Mouse (Mus musculus): Measurements from ENCODE around the gene Gm11937. TPM values are rescaled to one million over a fixed set of nuclear protein-coding genes. Genes with fewer than 3 reads are reported as not detected.
"Not testable (repeated sequence)": the region's sequence is repeated elsewhere in the genome, so short reads cannot be mapped to it uniquely, and the experiment has no call there.

Gm11937 gene
- polyA plus RNA-seq, 1 experiment from 2014 or later: not detected

DNA sequence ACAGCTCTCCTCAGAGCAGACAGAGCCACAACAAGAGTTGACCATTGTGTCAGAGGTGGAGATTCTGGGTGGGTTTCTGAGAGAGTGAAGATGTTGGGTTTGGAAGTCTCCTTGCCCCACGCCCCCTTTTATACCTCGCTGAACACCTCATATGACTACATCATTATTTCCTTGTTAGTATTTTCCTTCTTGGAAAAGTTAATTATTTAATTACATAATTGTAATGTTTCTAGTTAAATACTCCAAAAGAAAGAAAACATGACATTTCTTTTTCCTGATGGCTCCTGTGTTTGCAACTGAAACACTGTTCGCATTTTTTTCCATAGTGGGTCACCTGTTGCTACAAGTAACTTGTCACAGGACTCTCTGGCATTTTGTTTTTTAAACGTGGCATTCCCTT, 18.1 kb upstream of the Gm11937 start, which contains the start of gene Krtap4-1:
TSS of gene Krtap4-1 (minus strand) at position 101 of the 400 bp plus-strand sequence.
- no peak within 1 kb of the TSS for H3K4me3 ChIP-seq
- no peaks in the 10 kb centered on the region for H3K4me1 ChIP-seq (replicated peaks)
- no peak for ATAC-seq (ENCODE audit: low read depth)
- no peaks in the 10 kb centered on the region for H3K9me3 ChIP-seq
- H3K4me2 ChIP-seq: no peak within 1 kb of the TSS
- H3K27ac ChIP-seq (replicated peaks): no peak within 1 kb of the TSS
- WGBS: 86% methylated on average over 4 of the region's 4 CpGs
- H3K9ac ChIP-seq: no peak within 1 kb of the TSS
- no peaks in the 10 kb centered on the region for H3K27me3 ChIP-seq
- H3K36me3 ChIP-seq: no peaks in the 10 kb centered on the region

DNA sequence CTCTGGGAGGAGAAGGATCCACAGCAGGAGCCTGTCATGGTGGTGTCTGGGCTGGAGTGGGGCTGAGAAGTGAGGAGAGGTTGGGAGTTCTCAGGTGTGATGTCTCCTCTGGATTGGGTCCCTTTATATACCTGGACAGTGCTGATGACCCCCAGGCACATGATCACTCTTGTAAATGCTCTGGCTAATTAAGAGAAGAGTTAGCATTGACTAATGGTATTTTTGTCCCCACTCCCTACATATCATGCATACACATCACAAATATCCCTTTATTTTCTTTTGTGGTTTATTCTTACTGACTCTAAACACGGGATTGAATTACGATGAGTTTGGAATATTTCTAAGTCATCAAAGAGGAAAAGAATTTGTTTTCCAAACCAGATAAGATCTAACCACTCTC, 10.3 kb upstream of the Gm11937 start, which contains the start of gene Gm11562:
TSS of gene Gm11562 (minus strand) at position 101 of the 400 bp plus-strand sequence.
- no peak within 1 kb of the TSS for H3K9ac ChIP-seq
- WGBS: 91% methylated on average over 2 of the region's 2 CpGs
- no peak within 1 kb of the TSS for H3K4me3 ChIP-seq
- no peaks in the 10 kb centered on the region for H3K27me3 ChIP-seq
- no peak within 1 kb of the TSS for H3K27ac ChIP-seq (replicated peaks)
- ATAC-seq (ENCODE audit: low read depth): no peak
- no peaks in the 10 kb centered on the region for H3K9me3 ChIP-seq
- H3K36me3 ChIP-seq: no peaks in the 10 kb centered on the region
- no peak within 1 kb of the TSS for H3K4me2 ChIP-seq
- no peaks in the 10 kb centered on the region for H3K4me1 ChIP-seq (replicated peaks)

DNA sequence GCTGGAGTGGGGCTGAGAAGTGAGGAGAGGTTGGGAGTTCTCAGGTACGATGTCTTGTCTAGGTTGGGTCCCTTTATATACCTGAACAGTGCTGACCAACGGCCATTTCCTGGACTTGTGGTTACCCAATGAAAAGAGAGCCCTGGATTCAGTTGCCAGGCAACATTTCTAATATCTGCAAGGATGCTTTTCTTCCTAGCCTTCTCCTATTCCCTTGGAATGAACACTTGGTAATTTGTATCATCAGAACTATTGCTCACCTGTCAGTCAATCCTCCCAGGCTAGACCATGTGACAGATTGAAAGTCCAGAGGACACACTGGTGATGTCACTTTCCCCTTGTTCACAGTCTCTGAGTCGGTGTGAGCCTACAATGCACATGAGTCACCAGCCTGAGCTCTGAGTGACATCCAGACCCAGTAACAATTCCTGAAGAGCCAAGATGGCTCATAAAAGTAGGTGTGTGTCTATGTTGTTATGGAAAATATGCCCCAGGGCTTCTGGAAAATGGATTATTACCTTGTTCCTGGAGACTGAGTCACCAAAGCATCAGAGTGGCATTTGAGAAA, 4.9 kb upstream of the Gm11937 start, which contains the start of gene Krtap2-4:
TSS of gene Krtap2-4 (minus strand) at position 51 of the 568 bp plus-strand sequence.
- Histone ChIP-seq H3K4me1 (replicated peaks) (no peaks in the 10 kb centered on the region), H3K4me3 (no peak within 1 kb of the TSS), H3K36me3 (no peaks in the 10 kb centered on the region), H3K27me3 (no peaks in the 10 kb centered on the region), H3K9ac (no peak within 1 kb of the TSS), H3K9me3 (no peaks in the 10 kb centered on the region), H3K27ac (replicated peaks) (no peak within 1 kb of the TSS), H3K4me2 (no peak within 1 kb of the TSS)
- no peak for ATAC-seq (ENCODE audit: low read depth)
- 62% methylated on average over 3 of the region's 3 CpGs for WGBS

DNA sequence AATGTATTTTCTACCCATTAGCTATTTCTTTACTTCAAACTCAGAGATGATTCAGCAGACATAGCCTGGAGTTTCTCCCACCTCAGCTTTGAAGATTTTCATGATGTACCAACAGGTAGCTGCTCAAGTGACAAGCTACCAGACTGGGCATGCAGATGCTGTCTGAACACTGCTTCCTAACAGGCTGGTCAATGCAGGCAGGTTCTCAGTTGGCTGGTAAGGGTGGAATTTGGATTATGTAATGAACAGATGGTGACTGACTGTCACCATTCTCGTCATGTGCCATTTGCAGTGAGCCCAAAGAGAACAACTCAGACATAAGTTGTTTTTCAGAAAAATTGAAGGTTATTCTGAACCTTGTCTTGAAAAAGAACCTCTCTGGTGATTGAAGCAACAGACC, 863 bp downstream of the Gm11937 start:
- Histone ChIP-seq H3K9ac (no peak overlapping the region), H3K27ac (replicated peaks) (no peak overlapping the region), H3K27me3 (no peaks in the 10 kb centered on the region), H3K4me1 (replicated peaks) (no peaks in the 10 kb centered on the region), H3K4me3 (no peak overlapping the region), H3K36me3 (no peaks in the 10 kb centered on the region), H3K4me2 (no peak overlapping the region), H3K9me3 (no peaks in the 10 kb centered on the region)
- ATAC-seq (ENCODE audit: low read depth): no peak
- WGBS: 64% methylated on average over 1 of the region's 1 CpGs

DNA sequence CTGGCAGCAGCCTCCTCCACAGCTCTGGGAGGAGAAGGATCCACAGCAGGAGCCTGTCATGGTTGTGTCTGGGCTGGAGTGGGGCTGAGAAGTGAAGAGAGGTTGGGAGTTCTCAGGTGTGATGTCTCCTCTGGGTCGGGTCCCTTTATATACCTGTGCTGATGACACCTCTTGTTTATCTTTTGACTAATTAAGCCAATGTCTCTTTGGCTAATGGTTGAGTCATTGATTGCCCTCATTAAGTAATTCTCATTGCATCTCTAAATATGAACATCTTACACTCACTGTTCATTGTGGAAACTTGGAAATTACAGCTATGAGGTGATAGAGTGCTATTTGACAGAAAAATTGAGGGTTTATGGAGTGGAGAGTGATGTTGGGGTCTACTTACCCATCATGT, 6.8 kb downstream of the Gm11937 start, which contains the start of gene Gm11938:
TSS of gene Gm11938 (minus strand) at position 101 of the 400 bp plus-strand sequence.
- not testable (repeated sequence) for H3K9me3 ChIP-seq; H3K4me1 ChIP-seq (replicated peaks); H3K36me3 ChIP-seq; H3K27me3 ChIP-seq; H3K9ac ChIP-seq; H3K4me3 ChIP-seq; H3K4me2 ChIP-seq; H3K27ac ChIP-seq (replicated peaks); ATAC-seq (ENCODE audit: low read depth)
- 53% methylated on average over 1 of the region's 1 CpGs for WGBS

DNA sequence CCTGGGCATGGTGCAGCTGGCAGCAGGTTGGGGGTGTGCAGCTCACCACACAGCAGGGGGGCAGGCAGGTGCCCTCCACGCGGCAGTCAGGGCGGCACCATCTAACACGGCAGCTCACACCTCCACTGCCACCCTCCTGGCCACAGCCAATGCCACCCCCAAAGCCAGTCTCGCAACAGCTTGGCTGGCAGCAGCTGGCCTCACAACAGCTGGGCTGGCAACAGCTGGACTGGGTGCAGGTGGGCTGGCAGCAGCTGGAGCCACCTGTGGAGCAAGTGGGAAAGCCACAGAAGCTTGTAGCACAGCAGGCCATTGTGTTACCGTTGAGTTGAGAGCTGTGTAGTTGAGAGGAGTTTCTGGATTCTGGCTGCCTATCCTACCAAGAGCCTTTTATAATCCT, 12.2 kb downstream of the Gm11937 start, which contains the start of gene Krtap9-3:
TSS of gene Krtap9-3 (minus strand) at position 364 of the 400 bp plus-strand sequence.
- not testable (repeated sequence) for ATAC-seq (ENCODE audit: low read depth); H3K9ac ChIP-seq; H3K4me2 ChIP-seq; H3K36me3 ChIP-seq; H3K4me3 ChIP-seq; H3K4me1 ChIP-seq (replicated peaks); H3K27me3 ChIP-seq; H3K27ac ChIP-seq (replicated peaks); H3K9me3 ChIP-seq
- 81% methylated on average over 6 of the region's 6 CpGs for WGBS

DNA sequence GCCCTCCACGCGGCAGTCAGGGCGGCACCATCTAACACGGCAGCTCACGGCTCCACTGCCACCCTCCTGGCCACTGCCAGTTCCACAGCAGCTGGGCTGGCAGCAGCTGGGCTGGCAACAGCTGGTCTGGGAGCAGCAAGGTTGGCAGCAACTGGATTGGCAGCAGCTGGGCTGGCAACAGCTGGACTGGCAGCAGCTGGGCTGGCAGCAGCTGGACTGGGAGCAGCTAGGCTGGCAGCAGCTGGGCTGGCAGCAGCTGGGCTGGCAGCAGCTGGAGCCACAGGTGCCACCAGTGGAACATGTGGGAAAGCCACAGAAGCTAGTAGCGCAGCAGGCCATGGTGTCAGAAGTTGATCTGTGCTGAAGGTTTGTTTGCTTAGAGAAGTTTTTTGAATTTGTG, 19.0 kb downstream of the Gm11937 start, which contains the start of gene Krtap1-3:
TSS of gene Krtap1-3 (minus strand) at position 359 of the 400 bp plus-strand sequence.
- Histone ChIP-seq H3K9ac (no peak within 1 kb of the TSS), H3K27ac (replicated peaks) (no peak within 1 kb of the TSS), H3K27me3 (no peaks in the 10 kb centered on the region), H3K4me2 (no peak within 1 kb of the TSS), H3K9me3 (no peaks in the 10 kb centered on the region), H3K4me3 (no peak within 1 kb of the TSS), H3K4me1 (replicated peaks) (no peaks in the 10 kb centered on the region), H3K36me3 (no peaks in the 10 kb centered on the region)
- no peak for ATAC-seq (ENCODE audit: low read depth)
- WGBS: 91% methylated on average over 6 of the region's 6 CpGs

DNA sequence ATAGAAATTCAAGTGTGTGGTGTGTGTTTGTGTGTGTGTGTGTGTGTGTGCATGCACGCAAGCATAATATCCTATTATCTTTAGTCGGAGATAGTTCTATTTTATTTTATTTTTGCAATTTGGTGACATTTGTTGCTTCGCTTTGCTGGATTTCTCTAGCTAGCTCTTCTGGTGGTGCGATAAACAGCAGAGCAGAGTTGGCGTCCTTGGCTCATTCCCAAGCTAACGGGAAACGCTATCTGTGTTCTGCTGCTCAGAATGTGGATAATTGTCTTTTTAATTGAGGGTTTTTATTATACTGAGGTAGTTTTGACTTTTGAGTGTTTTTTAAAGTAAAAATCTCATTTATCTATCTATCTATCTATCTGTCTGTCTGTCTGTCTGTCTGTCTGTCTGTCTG, 24.9 kb downstream of the Gm11937 start:
- Histone ChIP-seq H3K4me1 (replicated peaks) (no peaks in the 10 kb centered on the region), H3K4me3 (no peak overlapping the region), H3K27me3 (no peaks in the 10 kb centered on the region), H3K9ac (no peak overlapping the region), H3K4me2 (no peak overlapping the region), H3K27ac (replicated peaks) (no peak overlapping the region), H3K9me3 (no peaks in the 10 kb centered on the region), H3K36me3 (no peaks in the 10 kb centered on the region)
- no peak for ATAC-seq (ENCODE audit: low read depth)
- 88% methylated on average over 7 of the region's 7 CpGs for WGBS

DNA sequence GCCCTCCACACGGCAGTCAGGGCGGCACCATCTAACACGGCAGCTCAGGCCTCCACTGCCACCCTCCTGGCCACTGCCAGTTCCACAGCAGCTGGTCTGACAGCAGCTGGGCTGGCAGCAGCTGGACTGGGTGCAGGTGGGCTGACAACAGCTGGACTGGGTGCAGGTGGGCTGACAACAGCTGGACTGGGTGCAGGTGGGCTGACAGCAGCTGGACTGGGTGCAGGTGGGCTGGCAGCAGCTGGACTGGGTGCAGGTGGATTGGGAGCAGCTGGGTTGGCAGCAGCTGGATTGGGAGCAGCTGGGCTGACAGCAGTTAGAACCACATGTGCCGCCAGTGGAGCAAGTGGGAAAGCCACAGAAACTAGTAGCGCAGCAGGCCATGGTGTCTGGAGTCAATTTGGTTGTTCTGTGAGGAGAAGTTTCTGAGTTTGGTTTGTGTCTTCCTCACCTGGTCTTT, 26.7 kb downstream of the Gm11937 start, which contains the start of gene Krtap1-4:
TSS of gene Krtap1-4 (minus strand) at position 410 of the 460 bp plus-strand sequence.
- no peaks in the 10 kb centered on the region for H3K27me3 ChIP-seq
- no peak for ATAC-seq (ENCODE audit: low read depth)
- no peak within 1 kb of the TSS for H3K4me2 ChIP-seq
- H3K9me3 ChIP-seq: no peaks in the 10 kb centered on the region
- no peak within 1 kb of the TSS for H3K4me3 ChIP-seq
- no peaks in the 10 kb centered on the region for H3K4me1 ChIP-seq (replicated peaks)
- no peak within 1 kb of the TSS for H3K9ac ChIP-seq
- no peak within 1 kb of the TSS for H3K27ac ChIP-seq (replicated peaks)
- no peaks in the 10 kb centered on the region for H3K36me3 ChIP-seq
- WGBS: 86% methylated on average over 5 of the region's 5 CpGs

DNA sequence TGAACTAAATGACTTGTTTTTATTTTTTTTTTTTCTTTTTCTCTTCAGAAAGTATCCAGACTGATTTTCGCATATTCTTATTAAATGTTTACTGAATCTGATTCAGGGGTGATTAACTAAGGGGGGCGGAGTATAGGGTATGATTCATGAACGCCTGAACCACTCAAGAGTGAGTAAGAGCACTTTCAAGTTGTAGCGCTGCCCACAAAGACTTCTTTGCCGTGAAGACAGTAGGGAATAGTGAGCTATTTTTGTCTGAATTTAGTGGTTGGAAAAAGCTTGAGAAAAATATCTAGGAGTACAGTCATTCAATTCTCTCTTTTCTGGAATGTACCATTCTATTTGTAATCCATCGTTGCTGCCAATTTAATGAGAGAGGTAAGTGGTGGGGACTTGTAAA, 28.4 kb downstream of the Gm11937 start:
- no peak for ATAC-seq (ENCODE audit: low read depth)
- 86% methylated on average over 6 of the region's 6 CpGs for WGBS

DNA sequence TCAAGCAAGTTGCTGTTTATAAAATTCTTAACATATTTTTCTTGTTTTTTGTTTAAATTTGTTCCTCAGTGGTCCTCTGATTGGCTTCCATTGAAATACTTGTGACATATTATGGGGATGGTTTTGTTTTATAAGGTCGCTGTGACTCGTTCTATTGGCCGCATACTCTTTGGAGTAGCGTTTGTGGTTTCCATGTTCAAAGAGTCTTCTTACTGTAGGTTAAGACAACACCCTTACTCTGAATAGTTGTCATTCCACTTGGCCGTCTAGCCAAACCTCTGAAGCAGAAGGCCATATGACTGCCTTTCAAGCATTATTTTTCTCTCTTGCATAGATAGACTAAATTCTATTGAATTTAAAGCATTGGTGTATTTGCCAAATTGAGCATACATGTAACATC, 28.9 kb downstream of the Gm11937 start:
- Histone ChIP-seq H3K27me3 (no peaks in the 10 kb centered on the region), H3K4me3 (no peak overlapping the region), H3K36me3 (no peaks in the 10 kb centered on the region), H3K9me3 (no peaks in the 10 kb centered on the region), H3K4me1 (replicated peaks) (no peaks in the 10 kb centered on the region), H3K27ac (replicated peaks) (no peak overlapping the region), H3K9ac (no peak overlapping the region), H3K4me2 (no peak overlapping the region)
- 93% methylated on average over 5 of the region's 5 CpGs for WGBS
- no peak for ATAC-seq (ENCODE audit: low read depth)

More for the DNA sequence above, 28.4 kb downstream of the Gm11937 start:
- no peak overlapping the region for H3K9ac ChIP-seq
- no peak overlapping the region for H3K4me3 ChIP-seq
- no peaks in the 10 kb centered on the region for H3K4me1 ChIP-seq (replicated peaks)
- no peaks in the 10 kb centered on the region for H3K36me3 ChIP-seq
- H3K27ac ChIP-seq (replicated peaks): no peak overlapping the region
- H3K27me3 ChIP-seq: no peaks in the 10 kb centered on the region
- H3K9me3 ChIP-seq: no peaks in the 10 kb centered on the region
- H3K4me2 ChIP-seq: no peak overlapping the region

DNA sequence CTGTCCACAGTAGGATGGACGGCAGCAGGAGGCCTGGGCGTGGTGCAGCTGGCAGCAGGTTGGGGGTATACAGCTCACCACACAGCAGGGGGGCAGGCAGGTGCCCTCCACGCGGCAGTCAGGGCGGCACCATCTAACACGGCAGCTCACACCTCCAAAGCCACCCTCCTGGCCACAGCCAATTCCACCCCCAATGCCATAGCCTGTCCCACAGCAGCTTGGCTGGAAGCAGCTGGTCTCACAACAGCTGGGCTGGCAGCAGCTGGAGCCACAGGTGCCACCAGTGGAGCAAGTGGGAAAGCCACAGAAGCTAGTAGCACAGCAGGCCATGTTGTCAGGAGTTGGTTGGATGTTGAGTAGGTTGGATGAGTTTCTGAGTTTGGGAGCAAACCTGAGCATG, 29.4 kb downstream of the Gm11937 start, which contains the start of gene Krtap1-5:
TSS of gene Krtap1-5 (minus strand) at position 381 of the 400 bp plus-strand sequence.
- no peak for ATAC-seq (ENCODE audit: low read depth)
- Histone ChIP-seq H3K4me2 (no peak within 1 kb of the TSS), H3K4me3 (no peak within 1 kb of the TSS), H3K27ac (replicated peaks) (no peak within 1 kb of the TSS), H3K36me3 (no peaks in the 10 kb centered on the region), H3K27me3 (no peaks in the 10 kb centered on the region), H3K9ac (no peak within 1 kb of the TSS), H3K4me1 (replicated peaks) (no peaks in the 10 kb centered on the region), H3K9me3 (no peaks in the 10 kb centered on the region)
- 74% methylated on average over 6 of the region's 6 CpGs for WGBS
